Mouse (Mus musculus) right cerebral cortex, postnatal 25 days (tissue): Measurements from ENCODE around the gene Axin2.

Experiments used
- DNase-seq: peaks from one replicate; pipeline ENCODE4 v3.0.0; 2022

The Axin2 gene

GRCm38 (mm10) chr11:108981012-108981411 lies 60.9 kb downstream of the Axin2 start:
- DNase-seq = no peak

DNA sequence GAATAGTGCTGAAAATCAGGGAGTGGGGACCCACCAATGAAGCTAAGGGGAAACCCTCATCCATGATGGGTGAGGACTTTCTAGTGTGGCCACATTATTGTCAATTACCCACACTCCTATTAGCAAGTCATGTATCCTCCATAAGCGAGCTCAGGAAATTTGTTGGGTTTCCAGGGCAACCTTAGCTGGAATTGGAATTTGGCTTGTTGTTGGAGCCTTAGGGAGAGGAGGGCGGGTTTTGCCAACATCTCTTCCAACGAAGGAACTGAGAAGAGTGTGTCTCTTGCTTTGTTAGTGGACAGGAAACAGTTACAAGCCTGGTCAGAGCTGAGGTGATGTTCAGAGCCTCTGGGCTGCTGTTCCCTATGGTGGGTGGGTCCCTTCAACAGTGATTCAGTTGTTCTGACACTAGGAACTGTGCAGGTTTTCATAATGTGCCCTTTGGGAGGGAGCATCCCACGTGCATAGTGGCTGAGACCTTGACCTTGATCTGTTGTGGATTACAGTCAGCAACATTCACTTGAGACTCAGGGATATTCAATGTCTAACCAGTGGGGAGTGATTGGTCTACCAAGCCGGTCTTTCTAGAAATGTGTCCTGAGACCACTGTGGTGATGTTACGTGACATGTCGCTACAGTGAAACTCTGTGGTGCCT lies 63.4 kb downstream of the Axin2 start:
- DNase-seq = no peak

DNA sequence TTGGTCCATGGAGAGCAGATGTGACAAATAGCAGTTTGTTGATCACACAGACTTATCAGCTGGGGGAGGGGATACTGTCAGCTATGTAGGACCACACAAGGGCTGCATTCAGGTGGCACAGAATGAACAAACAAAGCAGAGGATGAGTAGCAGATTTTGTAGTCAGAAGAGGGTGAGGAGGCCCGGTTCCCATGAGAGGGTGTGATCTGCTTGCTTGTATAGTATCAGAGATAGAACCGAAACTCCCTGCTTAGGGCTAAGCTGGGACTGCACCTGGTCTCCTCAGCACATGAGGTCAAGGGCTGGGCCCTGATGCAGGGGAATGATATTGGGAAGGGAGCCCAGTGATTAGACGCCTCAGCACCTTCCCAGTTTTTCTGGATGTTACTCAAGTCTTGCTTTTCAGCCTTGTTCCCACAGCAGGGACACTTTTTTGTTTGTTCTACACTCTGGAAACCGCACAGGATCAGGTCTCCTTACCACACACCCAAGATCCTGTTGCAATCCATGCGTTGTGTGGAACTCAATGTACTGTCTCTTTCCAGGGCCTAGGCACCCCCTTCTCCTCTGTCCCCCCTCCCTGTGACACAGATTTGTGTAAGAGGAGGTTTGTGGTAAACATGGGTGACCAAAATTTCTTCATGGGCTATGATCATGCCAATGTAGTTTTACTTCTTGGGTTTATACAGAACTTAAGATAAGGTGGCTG lies 64.7 kb downstream of the Axin2 start:
- DNase-seq = no peak

GRCm38 (mm10) chr11:108985836-108986235 lies 65.7 kb downstream of the Axin2 start:
- no peak for DNase-seq

DNA sequence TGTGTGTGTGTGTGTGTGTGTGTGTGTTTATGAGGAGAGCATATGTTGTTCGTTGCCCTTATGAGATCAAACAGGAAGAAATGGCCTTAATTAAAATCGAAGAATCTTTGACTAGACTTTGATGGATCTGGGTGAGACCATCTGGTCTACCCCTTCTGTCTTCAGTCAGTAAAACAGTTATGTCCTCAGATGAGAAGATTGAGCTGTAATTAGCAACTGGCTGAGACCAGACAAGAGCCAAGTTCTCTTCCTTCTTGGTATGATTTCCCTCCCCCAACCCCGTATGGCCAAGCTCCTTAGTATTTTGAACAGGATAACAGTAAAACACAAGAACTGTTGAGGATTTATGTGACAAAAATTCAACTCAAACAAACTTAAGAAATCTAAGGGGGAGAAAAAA lies 67.1 kb downstream of the Axin2 start:
- no peak for DNase-seq

DNA sequence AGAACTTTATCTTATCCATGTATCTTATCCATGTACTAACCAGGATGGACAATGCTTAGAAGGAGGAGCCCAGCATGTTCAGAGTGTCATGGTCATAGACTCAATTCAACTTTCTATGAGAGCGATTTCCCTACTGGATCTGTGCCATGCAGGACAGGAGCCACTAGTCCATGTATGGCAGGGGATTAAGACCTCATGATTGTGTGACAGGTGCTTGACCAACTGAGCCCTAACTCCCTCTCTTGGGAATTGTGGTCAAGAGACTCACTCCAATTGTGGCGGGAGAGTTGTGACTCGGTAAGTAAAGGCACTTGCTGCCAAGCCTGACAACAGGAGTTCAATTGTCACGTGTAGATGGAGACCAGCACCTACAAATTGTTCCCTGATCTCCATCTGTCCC lies 67.6 kb downstream of the Axin2 start:
- DNase-seq = no peak

DNA sequence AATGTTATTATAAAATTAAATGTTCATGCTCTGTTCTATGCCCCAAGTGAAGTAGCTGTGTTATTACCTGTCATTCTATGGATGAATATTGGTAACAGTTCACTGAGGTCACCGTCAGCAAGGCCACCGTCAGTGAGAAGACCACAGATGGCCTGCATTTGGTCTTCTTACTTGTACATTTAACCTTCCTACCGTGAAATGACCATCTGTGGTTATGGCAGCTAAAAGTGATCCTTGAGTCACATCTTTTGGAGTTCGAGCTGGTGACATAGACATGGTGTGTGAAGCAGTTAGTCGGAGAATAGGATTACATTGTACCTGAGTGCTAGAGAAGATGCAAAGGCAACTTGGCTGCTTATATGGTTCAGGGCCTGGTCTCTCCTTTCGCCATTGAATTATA lies 68.1 kb downstream of the Axin2 start:
- no peak for DNase-seq

- no peak for DNase-seq
Measured at GRCm38 (mm10) chr11:108989940-108990339, 69.8 kb downstream of the Axin2 start.

DNA sequence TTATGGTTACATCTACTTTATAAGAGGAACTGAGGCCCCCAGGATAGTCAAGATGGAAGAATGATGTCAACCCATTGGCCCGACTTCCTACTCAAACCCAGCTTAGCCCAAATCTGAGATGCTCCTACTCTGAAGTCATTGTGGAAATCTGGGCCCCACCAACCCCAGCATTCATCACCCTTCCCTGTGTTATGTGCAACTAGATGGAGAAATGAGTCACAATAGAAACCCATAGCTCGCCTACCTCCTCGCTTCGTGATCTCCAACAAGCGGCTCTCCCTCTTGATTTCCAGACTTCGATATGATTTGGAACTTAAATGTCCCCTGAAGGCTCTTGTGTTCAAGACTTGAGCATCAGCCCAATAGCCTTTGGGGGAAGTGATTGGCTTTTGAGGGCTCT lies 73.3 kb downstream of the Axin2 start:
- DNase-seq = no peak

DNA sequence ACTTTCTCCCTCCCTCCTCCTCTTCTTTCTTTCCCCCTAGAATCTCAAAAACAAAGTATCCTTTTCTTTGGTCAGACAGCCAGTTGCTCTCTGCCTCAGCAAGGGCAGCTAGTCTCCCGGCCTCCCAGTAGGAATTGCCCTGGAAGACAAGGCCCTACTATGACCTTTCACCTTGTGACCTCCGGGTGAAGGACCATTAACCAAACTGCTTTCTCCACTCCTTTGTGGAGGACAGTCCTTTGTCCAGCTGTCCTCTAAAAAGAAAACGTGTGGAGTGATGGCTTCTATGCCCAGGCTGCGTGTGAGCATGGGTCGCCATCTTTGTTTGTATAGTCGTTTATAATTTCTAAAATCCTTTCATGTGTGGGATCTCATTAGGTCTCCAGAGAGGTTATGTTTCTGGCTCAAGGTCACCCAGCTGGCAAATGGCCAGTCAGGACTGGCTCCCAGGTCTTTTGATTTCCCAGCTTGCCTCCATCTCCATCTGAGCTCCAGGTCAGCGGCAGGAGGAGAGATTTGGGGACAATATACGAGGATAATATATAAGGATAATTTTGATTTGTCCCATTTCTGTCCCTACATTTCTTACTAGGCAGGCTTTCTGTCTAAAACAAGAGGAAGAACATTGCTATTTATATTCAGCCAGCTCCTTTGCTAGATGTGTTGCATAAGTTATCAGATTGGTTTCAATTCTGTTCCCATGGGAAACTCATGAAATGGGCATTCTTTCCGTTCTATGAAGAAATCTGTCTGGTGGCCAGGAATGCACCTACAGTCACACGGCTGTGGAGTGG lies 75.2 kb downstream of the Axin2 start:
- DNase-seq = no peak

GRCm38 (mm10) chr11:108995990-108996533 lies 75.9 kb downstream of the Axin2 start:
- DNase-seq = peak; percentile 37

DNA sequence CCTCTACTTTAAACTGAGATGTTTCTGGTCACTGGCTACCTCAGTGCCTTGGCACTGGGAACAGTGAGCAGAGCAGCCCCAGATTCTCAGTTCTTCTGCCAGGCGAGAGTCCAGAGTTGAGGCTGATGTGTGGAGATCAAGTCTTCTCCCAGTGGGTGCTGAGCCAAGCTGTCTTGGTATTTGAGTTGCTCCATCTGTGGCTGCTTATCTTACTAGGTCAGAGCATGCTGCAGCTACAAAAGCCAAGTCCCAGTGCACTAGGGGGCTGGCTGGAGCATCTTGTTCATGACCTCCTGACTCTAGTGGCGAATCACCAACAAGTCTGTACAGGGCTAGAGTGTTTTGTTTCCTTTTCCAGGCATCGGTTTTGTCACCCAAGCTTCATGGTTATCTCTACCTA lies 77.7 kb downstream of the Axin2 start:
- DNase-seq = no peak
